Mouse (Mus musculus) forebrain, embryonic 11.5 days (tissue): Measurements from ENCODE around the gene Pold2. TPM values are rescaled to one million over a fixed set of nuclear protein-coding genes. Genes with fewer than 3 reads are reported as not detected.
"Not testable (repeated sequence)": the region's sequence is repeated elsewhere in the genome, so short reads cannot be mapped to it uniquely, and the experiment has no call there.

Source experiments
- ATAC-seq: fragments of 200-750 bp; cut with Nextera tagmentation; replicated peaks from 2 replicates; pipeline ENCODE4 v1.8.0; 2017; ENCODE audit warnings: moderate TSS enrichment; ENCODE audit not compliant: low FRiP score
- DNase-seq: peaks from one replicate; pipeline ENCODE4 v3.0.0-alpha.2; 2017; ENCODE audit warnings: low spot score
- H3K27ac ChIP-seq: fragments of 300-500 bp; sonication (generic); 2 replicates; pipeline ENCODE4 v1.5.1; 2014; ENCODE audit warnings: low read depth, low read length
- H3K27me3 ChIP-seq: fragments of 300-500 bp; sonication (generic); 2 replicates; pipeline ENCODE4 v1.6.1; 2014; ENCODE audit warnings: mild to moderate bottlenecking, low read length, mixed read lengths; ENCODE audit not compliant: control insufficient read depth, insufficient read depth
- H3K36me3 ChIP-seq: fragments of 300-500 bp; sonication (generic); 2 replicates; pipeline ENCODE4 v1.6.1; 2014; ENCODE audit warnings: mild to moderate bottlenecking, low read length, moderate library complexity, mixed read lengths; ENCODE audit not compliant: control insufficient read depth, insufficient read depth
- H3K4me1 ChIP-seq: fragments of 300-500 bp; sonication (generic); replicated peaks from 2 replicates; pipeline ENCODE4 v1.6.1; 2014; ENCODE audit warnings: low read length, mixed read lengths; ENCODE audit not compliant: control insufficient read depth, insufficient read depth
- H3K4me2 ChIP-seq: fragments of 300-500 bp; sonication (generic); 2 replicates; pipeline ENCODE4 v1.6.1; 2014; ENCODE audit warnings: low read depth, mild to moderate bottlenecking, low read length, moderate library complexity, mixed read lengths; ENCODE audit not compliant: severe bottlenecking
- H3K4me3 ChIP-seq: fragments of 300-500 bp; sonication (generic); 2 replicates; pipeline ENCODE4 v1.5.1; 2014; ENCODE audit warnings: low read depth, low read length
- H3K9ac ChIP-seq: fragments of 300-500 bp; sonication (generic); 2 replicates; pipeline ENCODE4 v1.6.1; 2014; ENCODE audit warnings: low read length
- H3K9me3 ChIP-seq: fragments of 300-500 bp; sonication (generic); 2 replicates; pipeline ENCODE4 v1.6.1; 2016; ENCODE audit warnings: low read length, mixed read lengths; ENCODE audit not compliant: control insufficient read depth
- WGBS: fragments of 180-500 bp; shearing (Covaris S2); extraction: QIAGEN DNeasy Blood & Tissue Kit; methylation state at CpG from one replicate; pipeline ENCODE4 v1.1.7; 2014; 5-methylcytosine and 5-hydroxymethylcytosine counted together
- polyA plus RNA-seq: library from polyadenylated mRNA; unstranded; fragments of >200 nt; fragmentation: Nextera tagmentation; extraction: Ambion mirVana; gene quantifications from 2 replicates; pipeline ENCODE4 v1.2.1, GENCODE M21; 2014

Gene Pold2
- polyA plus RNA-seq, 1 experiment from 2014 or later = 130 TPM

- H3K36me3 ChIP-seq = no peaks in the 10 kb centered on the region
- H3K4me2 ChIP-seq = no peak overlapping the region
- no peak for ATAC-seq
- no peak overlapping the region for H3K4me3 ChIP-seq
- DNase-seq = no peak
- H3K9me3 ChIP-seq = no peaks in the 10 kb centered on the region
- peaks cover 2% of the 10 kb centered on the region; the same call in 1 of the 2 replicates for H3K27me3 ChIP-seq
- 60% methylated on average over 4 of the region's 4 CpGs for WGBS
- H3K9ac ChIP-seq = no peak overlapping the region
- no peaks in the 10 kb centered on the region; the same call in 1 of the 2 replicates for H3K4me1 ChIP-seq
- no peak overlapping the region for H3K27ac ChIP-seq
These were observed 14.8 kb upstream of the Pold2 start for GRCm38 (mm10) chr11:5892810-5893368.

- DNase-seq (no peak), ATAC-seq (no peak)
- WGBS = 67% methylated on average over 8 of the region's 8 CpGs
- no peak overlapping the region for H3K27ac ChIP-seq
- no peak overlapping the region for H3K4me3 ChIP-seq
- H3K36me3 ChIP-seq = no peaks in the 10 kb centered on the region
- H3K27me3 ChIP-seq = 0 out of 2 replicates have a peak, but pooled peaks cover 2% of the 10 kb centered on the region
- H3K4me1 ChIP-seq = no peaks in the 10 kb centered on the region; the same call in 1 of the 2 replicates
- no peak overlapping the region for H3K9ac ChIP-seq
- H3K9me3 ChIP-seq = no peaks in the 10 kb centered on the region
- no peak overlapping the region for H3K4me2 ChIP-seq
These were observed 14.1 kb upstream of the Pold2 start for GRCm38 (mm10) chr11:5892151-5892591.

GRCm38 (mm10) chr11:5888563-5888962, 10.5 kb upstream of the Pold2 start:
- not testable (repeated sequence) for H3K36me3 ChIP-seq, H3K4me3 ChIP-seq, H3K4me2 ChIP-seq, H3K9ac ChIP-seq, H3K9me3 ChIP-seq, ATAC-seq, H3K4me1 ChIP-seq, H3K27me3 ChIP-seq, H3K27ac ChIP-seq
- 81% methylated on average over 5 of the region's 5 CpGs for WGBS
- peak; percentile 44 for DNase-seq

GRCm38 (mm10) chr11:5887250-5887649, 9.2 kb upstream of the Pold2 start:
- 12% methylated on average over 5 of the region's 5 CpGs for WGBS
- no peaks in the 10 kb centered on the region for H3K36me3 ChIP-seq
- DNase-seq (no peak), ATAC-seq (no peak)
- no peaks in the 10 kb centered on the region for H3K27me3 ChIP-seq
- H3K4me1 ChIP-seq = no peaks in the 10 kb centered on the region
- H3K9ac ChIP-seq = no peak overlapping the region
- H3K4me2 ChIP-seq = no peak overlapping the region
- no peak overlapping the region for H3K27ac ChIP-seq
- no peak overlapping the region for H3K4me3 ChIP-seq
- no peaks in the 10 kb centered on the region for H3K9me3 ChIP-seq

GRCm38 (mm10) chr11:5886187-5886586, 8.1 kb upstream of the Pold2 start:
- Histone ChIP-seq H3K9me3 (no peaks in the 10 kb centered on the region), H3K27me3 (no peaks in the 10 kb centered on the region), H3K36me3 (no peaks in the 10 kb centered on the region), H3K4me3 (no peak overlapping the region), H3K27ac (no peak overlapping the region), H3K4me1 (no peaks in the 10 kb centered on the region), H3K9ac (no peak overlapping the region), H3K4me2 (no peak overlapping the region)
- DNase-seq (peak; percentile 84), ATAC-seq (no peak)
- WGBS = 23% methylated on average over 9 of the region's 9 CpGs

GRCm38 (mm10) chr11:5882518-5882917, 4.4 kb upstream of the Pold2 start:
- DNase-seq (no peak), ATAC-seq (no peak)
- no peaks in the 10 kb centered on the region for H3K36me3 ChIP-seq
- no peak overlapping the region for H3K4me3 ChIP-seq
- no peak overlapping the region for H3K9ac ChIP-seq
- H3K9me3 ChIP-seq = no peaks in the 10 kb centered on the region
- no peaks in the 10 kb centered on the region; the same call in 1 of the 2 replicates for H3K4me1 ChIP-seq
- H3K27me3 ChIP-seq = no peaks in the 10 kb centered on the region
- WGBS = 80% methylated on average over 8 of the region's 8 CpGs
- H3K27ac ChIP-seq = no peak overlapping the region
- no peak overlapping the region for H3K4me2 ChIP-seq

- no peak overlapping the region for H3K4me2 ChIP-seq
- no peak overlapping the region for H3K4me3 ChIP-seq
- no peaks in the 10 kb centered on the region for H3K36me3 ChIP-seq
- peak; percentile 83 for DNase-seq
- ATAC-seq = no peak
- no peaks in the 10 kb centered on the region for H3K27me3 ChIP-seq
- H3K27ac ChIP-seq = no peak overlapping the region
- H3K9me3 ChIP-seq = no peaks in the 10 kb centered on the region
- peaks cover 7% of the 10 kb centered on the region; the same call in 1 of the 2 replicates for H3K4me1 ChIP-seq
- H3K9ac ChIP-seq = no peak overlapping the region
- WGBS = 52% methylated on average over 5 of the region's 5 CpGs
These were observed 1.8 kb upstream of the Pold2 start for GRCm38 (mm10) chr11:5879905-5880304.

GRCm38 (mm10) chr11:5878661-5879060, 569 bp upstream of the Pold2 start:
- 45% methylated on average over 8 of the region's 8 CpGs for WGBS

GRCm38 (mm10) chr11:5877421-5877820, 671 bp downstream of the Pold2 start:
- ATAC-seq = no peak
- 9% methylated on average over 5 of the region's 5 CpGs for WGBS
- H3K27ac ChIP-seq = no peak overlapping the region

More at GRCm38 (mm10) chr11:5878661-5879060, 569 bp upstream of the Pold2 start:
- peak overlapping the region; percentile 66 for H3K4me2 ChIP-seq
- H3K27ac ChIP-seq = peak overlapping the region; percentile 5; the same call in 1 of the 2 replicates
- peak overlapping the region; percentile 57; the same call in 1 of the 2 replicates for H3K4me3 ChIP-seq
- H3K4me1 ChIP-seq = peaks cover 7% of the 10 kb centered on the region; the same call in 1 of the 2 replicates
- peak overlapping the region; percentile 46 for H3K9ac ChIP-seq
- ATAC-seq = no peak
- no peak for DNase-seq
- H3K9me3 ChIP-seq = no peaks in the 10 kb centered on the region
- H3K36me3 ChIP-seq = no peaks in the 10 kb centered on the region; the same call in 1 of the 2 replicates
- H3K27me3 ChIP-seq = no peaks in the 10 kb centered on the region

More at GRCm38 (mm10) chr11:5877421-5877820, 671 bp downstream of the Pold2 start:
- peak overlapping the region; percentile 64 for H3K9ac ChIP-seq
- no peak for DNase-seq
- H3K4me2 ChIP-seq = peak overlapping the region; percentile 66
- H3K36me3 ChIP-seq = peaks cover 3% of the 10 kb centered on the region
- peaks cover 7% of the 10 kb centered on the region; the same call in 1 of the 2 replicates for H3K4me1 ChIP-seq
- H3K9me3 ChIP-seq = no peaks in the 10 kb centered on the region
- peak overlapping the region; percentile 57 for H3K4me3 ChIP-seq
- H3K27me3 ChIP-seq = no peaks in the 10 kb centered on the region
